Mouse (Mus musculus) MEL (cell line): Measurements from ENCODE around the gene Nagk. TPM values are rescaled to one million over a fixed set of nuclear protein-coding genes. Genes with fewer than 3 reads are reported as not detected.

Source experiments
- DNase-seq: peaks from one replicate; pipeline ENCODE4 v3.0.0; 2011; ENCODE audit warnings: low read depth, low spot score
- H3K27ac ChIP-seq: 2 replicates; pipeline ENCODE4 v1.5.1; 2012; ENCODE audit warnings: low read depth, mild to moderate bottlenecking, control low read depth, low read length, moderate library complexity; ENCODE audit not compliant: control insufficient read depth
- H3K27me3 ChIP-seq, 2 experiments: fragments of 150-350 bp in 1 of 2; sonication (generic) in 1 of 2; 2 replicates each; pipeline ENCODE4 v1.6.1; 2012; ENCODE audit warnings: low read length in 2 of 2, mild to moderate bottlenecking in 2 of 2, improper control_type of control experiment in 1 of 2, moderate library complexity in 1 of 2; ENCODE audit not compliant: insufficient read depth in 2 of 2, control insufficient read depth in 1 of 2
- H3K36me3 ChIP-seq, 2 experiments: 2 replicates each; pipeline ENCODE4 v1.6.1; 2012 to 2014; ENCODE audit warnings: low read length in 2 of 2, improper control_type of control experiment in 1 of 2, inconsistent platforms in 1 of 2, mild to moderate bottlenecking in 1 of 2; ENCODE audit not compliant: insufficient read depth in 2 of 2, control insufficient read depth in 1 of 2
- H3K4me1 ChIP-seq, 2 experiments: fragments of 150-350 bp in 1 of 2; sonication (generic) in 1 of 2; 2 replicates each; pipeline ENCODE4 v1.6.1; 2012; ENCODE audit warnings: low read length in 2 of 2, improper control_type of control experiment in 1 of 2, mild to moderate bottlenecking in 1 of 2; ENCODE audit not compliant: insufficient read depth in 2 of 2, control insufficient read depth in 1 of 2
- H3K4me3 ChIP-seq, 2 experiments: fragments of 150-350 bp in 1 of 2; sonication (generic) in 1 of 2; 2 replicates each; pipeline ENCODE4 v1.5.1; 2012; ENCODE audit warnings: low read depth in 2 of 2, low read length in 2 of 2, mild to moderate bottlenecking in 2 of 2, moderate library complexity in 2 of 2, control low read depth in 1 of 2, improper control_type of control experiment in 1 of 2; ENCODE audit not compliant: control insufficient read depth in 1 of 2, insufficient read depth in 1 of 2
- H3K79me2 ChIP-seq: 2 replicates; pipeline ENCODE4 v1.6.1; 2012; ENCODE audit warnings: mild to moderate bottlenecking, low read length, moderate library complexity; ENCODE audit not compliant: control insufficient read depth, poor library complexity, insufficient read depth
- H3K9ac ChIP-seq: 2 replicates; pipeline ENCODE4 v1.6.1; 2012; ENCODE audit warnings: low read depth, mild to moderate bottlenecking, control low read depth, low read length, moderate library complexity; ENCODE audit not compliant: control insufficient read depth, poor library complexity, severe bottlenecking
- H3K9me3 ChIP-seq: fragments of 150-350 bp; sonication (generic); replicated peaks from 2 replicates; pipeline ENCODE4 v1.6.1; 2012; ENCODE audit warnings: mild to moderate bottlenecking, low read length, improper control_type of control experiment, moderate library complexity; ENCODE audit not compliant: insufficient read depth
- CHD1 ChIP-seq: IDR thresholded peaks from 2 replicates; pipeline ENCODE4 v1.6.1; 2012; ENCODE audit warnings: low read depth, mild to moderate bottlenecking, inconsistent platforms, low read length, improper control_type of control experiment
- CHD2 ChIP-seq: IDR thresholded peaks from 2 replicates; pipeline ENCODE4 v1.6.1; 2011; ENCODE audit warnings: low read length, improper control_type of control experiment
- E2F4 ChIP-seq: IDR thresholded peaks from 2 replicates; pipeline ENCODE4 v1.6.1; 2011; ENCODE audit warnings: low read depth, low read length, improper control_type of control experiment, borderline replicate concordance
- EP300 ChIP-seq, 2 experiments: IDR thresholded peaks; 2 replicates each; pipeline ENCODE4 v1.6.1; 2011; ENCODE audit warnings: improper control_type of control experiment in 2 of 2, low read length in 2 of 2, low read depth in 1 of 2, mild to moderate bottlenecking in 1 of 2
- ETS1 ChIP-seq: IDR thresholded peaks from 2 replicates; pipeline ENCODE4 v1.6.1; 2012; ENCODE audit warnings: low read depth, mild to moderate bottlenecking, inconsistent platforms, low read length, improper control_type of control experiment, moderate library complexity
- GABPA ChIP-seq: IDR thresholded peaks from 2 replicates; pipeline ENCODE4 v1.6.1; 2012; ENCODE audit warnings: low read depth, mild to moderate bottlenecking, inconsistent platforms, low read length, improper control_type of control experiment, moderate library complexity
- HCFC1 ChIP-seq: IDR thresholded peaks from 2 replicates; pipeline ENCODE4 v1.6.1; 2012; ENCODE audit warnings: low read depth, mild to moderate bottlenecking, inconsistent platforms, low read length, improper control_type of control experiment, moderate library complexity
- JUND ChIP-seq: IDR thresholded peaks from 2 replicates; pipeline ENCODE4 v1.6.1; 2011; ENCODE audit warnings: low read depth, mild to moderate bottlenecking, improper control_type of control experiment, low read length
- MAX ChIP-seq: IDR thresholded peaks from 2 replicates; pipeline ENCODE4 v1.6.1; 2011; ENCODE audit warnings: low read length, improper control_type of control experiment
- MAZ ChIP-seq: IDR thresholded peaks from 2 replicates; pipeline ENCODE4 v1.6.1; 2012; ENCODE audit warnings: low read depth, mild to moderate bottlenecking, inconsistent platforms, low read length, improper control_type of control experiment
- MXI1 ChIP-seq: IDR thresholded peaks from 2 replicates; pipeline ENCODE4 v1.6.1; 2011; ENCODE audit warnings: mild to moderate bottlenecking, low read depth, low read length, improper control_type of control experiment
- MYB ChIP-seq: IDR thresholded peaks from 2 replicates; pipeline ENCODE4 v1.6.1; 2011; ENCODE audit warnings: mild to moderate bottlenecking, low read depth, low read length, improper control_type of control experiment
- NELFE ChIP-seq: IDR thresholded peaks from 2 replicates; pipeline ENCODE4 v1.6.1; 2011; ENCODE audit warnings: low read depth, low read length, improper control_type of control experiment
- POLR2A ChIP-seq, 2 experiments: IDR thresholded peaks; 2 replicates each; pipeline ENCODE4 v1.6.1; 2011 to 2012; ENCODE audit warnings: low read length in 2 of 2, mild to moderate bottlenecking in 2 of 2, control low read depth in 1 of 2, improper control_type of control experiment in 1 of 2, low read depth in 1 of 2, moderate library complexity in 1 of 2; ENCODE audit not compliant: control insufficient read depth in 1 of 2, insufficient read depth in 1 of 2, poor library complexity in 1 of 2
- POLR2AphosphoS2 ChIP-seq: IDR thresholded peaks from 2 replicates; pipeline ENCODE4 v1.6.1; 2011; ENCODE audit warnings: low read length, improper control_type of control experiment
- SIN3A ChIP-seq: IDR thresholded peaks from 2 replicates; pipeline ENCODE4 v1.6.1; 2012; ENCODE audit warnings: low read length, improper control_type of control experiment, inconsistent platforms
- TAL1 ChIP-seq: IDR thresholded peaks from 2 replicates; pipeline ENCODE4 v1.6.1; 2012; ENCODE audit warnings: mild to moderate bottlenecking, inconsistent platforms, low read length, moderate library complexity, mixed read lengths
- TBP ChIP-seq: IDR thresholded peaks from 2 replicates; pipeline ENCODE4 v1.8.0; 2011; ENCODE audit warnings: low read depth, low read length, improper control_type of control experiment
- TCF12 ChIP-seq: IDR thresholded peaks from 2 replicates; pipeline ENCODE4 v1.6.1; 2014; ENCODE audit warnings: low read depth, mild to moderate bottlenecking, inconsistent platforms, low read length, improper control_type of control experiment, moderate library complexity
- UBTF ChIP-seq: IDR thresholded peaks from 2 replicates; pipeline ENCODE4 v1.6.1; 2012; ENCODE audit warnings: low read depth, mild to moderate bottlenecking, inconsistent platforms, low read length, improper control_type of control experiment, moderate library complexity, borderline replicate concordance; ENCODE audit not compliant: insufficient read depth
- USF1 ChIP-seq: IDR thresholded peaks from 2 replicates; pipeline ENCODE4 v1.6.1; 2014; ENCODE audit warnings: low read depth, mild to moderate bottlenecking, inconsistent platforms, low read length, improper control_type of control experiment, moderate library complexity
- polyA plus RNA-seq, 2 experiments: library from polyadenylated mRNA; stranded (reverse) in 1 of 2; unstranded in 1 of 2; fragments of >175 nt in 1 of 2; fragments of >200 nt in 1 of 2; gene quantifications; 2 replicates each; pipeline versions ENCODE4 v1.2.1 to v1.2.4; 2012; ENCODE audit warnings: low replicate concordance in 2 of 2, low read depth in 1 of 2; ENCODE audit not compliant: insufficient read length in 2 of 2, insufficient read depth in 1 of 2, missing spikeins in 1 of 2
- total RNA-seq: library from RNA; depleted of rRNA; stranded (reverse); fragments of 300-350 nt; gene quantifications from 2 replicates; pipeline ENCODE4 v1.2.3, GENCODE M21; 2012

Gene Nagk
- total and polyA plus RNA-seq, 3 experiments, result 3.6 to 6.3 TPM; not detected in 1

GRCm38 (mm10) chr6:83775638-83776293, 19.0 kb upstream of the Nagk start, which contains the start of gene Tex261 (continued):
- peak; percentile 60; the same call in 1 of the 2 replicates for TF ChIP-seq GABPA
- peak; percentile 92 to 98 for TF ChIP-seq POLR2A (IDR thresholded peaks at IDR 0.05; ENCODE audit: control insufficient read depth in 1 of 2, insufficient read depth in 1 of 2, low read depth in 1 of 2, low read length in 2 of 2, poor library complexity in 1 of 2)
- TF ChIP-seq MYB, result no peak
- TF ChIP-seq TCF12, result 0 out of 2 replicates have a peak, but pooled peaks have one; percentile 9
- peak; percentile 79 for TF ChIP-seq HCFC1
- TF ChIP-seq TAL1, result no peak
- TF ChIP-seq MAX, result peak; percentile 47; the same call in 1 of the 2 replicates
- TF ChIP-seq NELFE, result peak; percentile 88
- TF ChIP-seq, all 39 proteins: peak for 17

GRCm38 (mm10) chr6:83778306-83778705, 16.5 kb upstream of the Nagk start:
- Histone ChIP-seq H3K4me3 (no peak overlapping the region), H3K27me3 (no peaks in the 10 kb centered on the region), H3K36me3 (peaks cover 0 to 5% of the 10 kb centered on the region in 2 experiments; a peak in 2 of 4 replicates), H3K4me1 (peaks cover 2 to 10% of the 10 kb centered on the region in 2 experiments; a peak in 2 of 4 replicates), H3K9ac (no peak overlapping the region), H3K27ac (no peak overlapping the region), H3K9me3 (no peaks in the 10 kb centered on the region), H3K79me2 (peaks cover 20% of the 10 kb centered on the region)
- TF ChIP-seq SIN3A, result no peak
- no peak for TF ChIP-seq MXI1
- no peak for TF ChIP-seq HCFC1
- TF ChIP-seq MAZ, result no peak
- TF ChIP-seq MAX, result no peak
- TF ChIP-seq CHD2, result no peak
- TF ChIP-seq TAL1, result no peak
- no peak for TF ChIP-seq TBP
- no peak for TF ChIP-seq USF1
- no peak for TF ChIP-seq GABPA
- TF ChIP-seq EP300 (IDR thresholded peaks at IDR 0.05; ENCODE audit: low read depth in 1 of 2, low read length in 2 of 2), result no peak
- no peak for TF ChIP-seq MYB
- TF ChIP-seq CHD1, result no peak
- TF ChIP-seq ETS1, result no peak
- TF ChIP-seq POLR2AphosphoS2, result no peak
- TF ChIP-seq E2F4, result no peak
- TF ChIP-seq POLR2A (IDR thresholded peaks at IDR 0.05; ENCODE audit: control insufficient read depth in 1 of 2, insufficient read depth in 1 of 2, low read depth in 1 of 2, low read length in 2 of 2, poor library complexity in 1 of 2), result no peak
- no peak for TF ChIP-seq UBTF
- no peak for TF ChIP-seq JUND
- DNase-seq, result no peak
